Mouse (Mus musculus): Measurements from ENCODE around the gene Syndig1l.
A peak's percentile ranks its signal among the peaks of the same experiment; 100 is the strongest.

Gene Syndig1l

GRCm38 (mm10) chr12:84674666-84675526, 23.7 kb downstream of the Syndig1l start:
- DNase-seq (ENCODE audit: low spot score): peak; percentile 10

- DNase-seq (ENCODE audit: low spot score): no peak
Measured at GRCm38 (mm10) chr12:84671646-84672045, 27.0 kb downstream of the Syndig1l start.

- DNase-seq (ENCODE audit: low spot score): peak; percentile 36
Measured at GRCm38 (mm10) chr12:84670555-84670954, 28.1 kb downstream of the Syndig1l start.

GRCm38 (mm10) chr12:84653912-84654311, 44.7 kb downstream of the Syndig1l start:
- DNase-seq (ENCODE audit: low spot score): peak; percentile 86

GRCm38 (mm10) chr12:84650234-84650633, 48.4 kb downstream of the Syndig1l start:
- DNase-seq (ENCODE audit: low spot score): no peak

- DNase-seq (ENCODE audit: low spot score): no peak
Measured at GRCm38 (mm10) chr12:84640654-84641053, 58.0 kb downstream of the Syndig1l start, which contains the start of gene Vrtn. Gene Vrtn, plus strand, starts transcription at chr12:84641019.

- DNase-seq (ENCODE audit: low spot score): no peak
Measured at GRCm38 (mm10) chr12:84640253-84640652, 58.4 kb downstream of the Syndig1l start.

- DNase-seq (ENCODE audit: low spot score): no peak
Measured at GRCm38 (mm10) chr12:84631867-84632266, 66.8 kb downstream of the Syndig1l start.

All from retina, embryonic 14.5 days (tissue).